Mouse (Mus musculus): Measurements from ENCODE around the gene Gadl1.

DNA sequence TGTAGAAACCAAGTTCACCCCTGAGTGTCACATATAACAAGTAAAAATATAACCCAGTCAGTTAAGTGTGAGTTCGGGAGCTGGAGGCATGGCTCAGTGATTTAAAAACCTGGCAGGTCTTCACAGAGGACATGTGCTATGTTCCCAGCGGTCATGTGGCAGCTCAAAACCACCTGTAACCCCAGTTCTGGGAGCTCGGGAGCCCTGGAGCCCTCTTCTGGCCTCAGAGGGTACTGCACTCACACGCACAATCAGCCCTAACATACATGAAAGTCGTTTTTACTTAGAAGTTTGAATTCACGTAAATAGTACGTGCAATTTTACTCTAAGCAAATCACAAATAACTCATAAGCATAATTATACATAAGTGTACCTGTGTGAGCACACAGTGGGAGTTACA, 81.4 kb downstream of the Gadl1 start:
- TF ChIP-seq CTCF (IDR thresholded peaks at IDR 0.05; ENCODE audit: low read depth, low read length) (no peak), TAL1 (conservative IDR thresholded peaks at IDR 0.05; ENCODE audit: low read depth, low read length) (no peak), GATA1 (IDR thresholded peaks at IDR 0.05; ENCODE audit: borderline replicate concordance, low read length) (no peak), POLR2AphosphoS5 (IDR thresholded peaks at IDR 0.05; ENCODE audit: insufficient replicate concordance, low read depth, low read length) (no peak)

Measured in G1E (cell line).